Mouse (Mus musculus): ENCODE measurements around the gene Csde1.

The Csde1 gene

DNA sequence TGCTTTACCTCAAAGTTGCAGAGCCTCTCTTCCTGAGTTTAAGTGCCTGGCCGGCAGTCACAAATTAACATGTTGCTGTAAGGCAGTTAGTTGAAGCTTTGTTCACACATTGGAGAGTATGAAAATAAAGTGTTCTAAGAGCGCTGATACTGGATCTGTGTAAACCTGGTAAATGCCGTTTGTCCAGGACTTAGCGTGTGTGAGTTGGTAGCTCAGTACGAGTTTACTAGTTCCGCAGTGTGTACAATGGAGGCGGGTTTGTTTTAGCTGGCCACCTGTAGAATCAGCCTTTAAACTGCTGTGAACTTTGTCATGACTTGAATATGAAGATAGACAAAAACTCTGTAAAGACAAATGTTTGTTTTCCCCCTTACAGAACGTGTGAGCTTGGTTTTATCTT is 46.7 kb downstream of the Csde1 start:
- no peak for DNase-seq

DNA sequence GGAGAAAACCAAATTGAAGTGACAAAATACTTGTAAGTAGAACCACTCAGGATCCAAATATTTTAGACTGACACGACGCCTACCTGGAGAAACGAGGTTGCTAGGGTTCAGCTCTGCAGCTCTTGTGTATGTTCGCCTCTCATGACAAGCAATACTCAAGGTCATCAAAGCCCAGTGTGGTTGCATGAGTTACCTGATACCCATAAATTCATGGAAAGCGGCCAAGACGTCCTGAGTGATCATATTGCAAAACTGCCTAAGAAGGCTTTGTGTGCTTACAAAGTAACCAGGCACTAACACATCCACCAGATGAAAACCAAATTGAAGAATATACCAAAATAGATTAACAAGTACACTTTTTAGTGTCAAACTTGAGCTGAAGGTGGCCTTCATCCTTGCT is 48.7 kb downstream of the Csde1 start:
- no peak for DNase-seq

- DNase-seq: no peak
Observed at GRCm38 (mm10) chr3:103073771-103074170, 53.5 kb downstream of the Csde1 start, which contains the start of gene Ampd1. Gene Ampd1, plus strand, starts transcription at chr3:103074014.

- DNase-seq: no peak
Observed at GRCm38 (mm10) chr3:103075871-103076270, 55.6 kb downstream of the Csde1 start.

GRCm38 (mm10) chr3:103076476-103076875 is 56.2 kb downstream of the Csde1 start:
- DNase-seq: no peak

GRCm38 (mm10) chr3:103079301-103079700 is 59.1 kb downstream of the Csde1 start:
- no peak for DNase-seq

DNA sequence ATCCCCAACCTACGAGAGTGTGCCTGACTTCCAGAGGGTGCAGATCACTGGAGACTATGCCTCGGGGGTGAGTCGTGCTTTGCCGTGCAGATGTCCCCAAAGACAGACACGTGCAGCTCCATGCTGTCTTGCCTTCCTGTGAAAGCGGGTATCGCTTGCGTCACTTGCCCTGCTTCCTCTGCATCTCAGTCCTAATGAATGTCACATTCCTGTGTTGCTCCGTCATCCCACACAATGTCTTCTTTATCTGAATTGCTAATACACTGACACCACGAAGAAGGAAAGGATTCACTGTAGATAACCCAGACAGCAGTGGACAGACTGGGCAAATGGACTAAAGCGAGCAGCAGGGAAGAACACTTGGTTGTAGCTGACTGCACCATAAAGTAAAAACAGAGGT is 60.8 kb downstream of the Csde1 start:
- DNase-seq: no peak

GRCm38 (mm10) chr3:103081861-103082453 is 61.7 kb downstream of the Csde1 start:
- DNase-seq: no peak

- DNase-seq: no peak
Observed at GRCm38 (mm10) chr3:103082761-103083160, 62.5 kb downstream of the Csde1 start.

DNA sequence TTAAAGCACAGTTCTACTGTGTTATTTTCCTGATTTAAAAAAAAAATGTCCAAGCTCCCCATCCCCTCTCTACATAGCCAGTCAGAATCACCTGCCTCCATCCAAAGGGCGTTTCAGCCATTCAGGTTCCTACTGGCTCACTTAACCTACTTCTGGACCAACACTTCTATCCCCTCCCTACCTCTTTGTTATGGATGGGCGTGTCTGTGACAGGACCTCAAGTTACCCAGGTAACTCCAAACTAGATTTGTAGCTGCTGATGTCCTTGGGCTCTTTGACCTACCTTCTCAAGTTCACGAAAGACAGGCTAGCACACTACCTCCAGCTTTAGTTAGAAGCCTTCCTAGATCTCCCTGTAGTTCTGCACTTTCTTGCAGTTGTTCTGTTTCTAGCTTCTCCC is 65.8 kb downstream of the Csde1 start:
- no peak for DNase-seq

DNA sequence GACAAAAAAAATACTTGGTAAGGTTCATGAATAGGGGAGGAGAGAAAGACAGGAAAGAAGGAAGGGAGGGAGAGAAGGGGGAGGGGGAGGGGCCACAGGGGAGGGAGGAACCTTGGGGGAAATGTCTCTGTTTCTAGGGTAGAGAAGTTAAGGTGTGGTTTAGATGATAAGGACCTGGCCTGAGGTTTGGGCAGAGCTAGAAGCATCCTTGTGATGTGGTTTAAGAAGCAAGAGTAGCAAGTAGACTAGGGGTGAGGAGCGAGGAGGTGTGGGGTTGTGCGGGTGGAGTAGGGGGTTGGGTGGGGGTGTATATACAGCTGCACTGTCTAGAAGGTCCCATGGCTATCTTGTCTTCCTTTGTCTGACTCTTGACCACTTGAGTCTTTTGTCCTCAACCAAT is 71.5 kb downstream of the Csde1 start:
- no peak for DNase-seq

- no peak for DNase-seq
Observed at GRCm38 (mm10) chr3:103098662-103099061, 78.4 kb downstream of the Csde1 start.

GRCm38 (mm10) chr3:103099667-103100066 is 79.4 kb downstream of the Csde1 start:
- DNase-seq: no peak

DNA sequence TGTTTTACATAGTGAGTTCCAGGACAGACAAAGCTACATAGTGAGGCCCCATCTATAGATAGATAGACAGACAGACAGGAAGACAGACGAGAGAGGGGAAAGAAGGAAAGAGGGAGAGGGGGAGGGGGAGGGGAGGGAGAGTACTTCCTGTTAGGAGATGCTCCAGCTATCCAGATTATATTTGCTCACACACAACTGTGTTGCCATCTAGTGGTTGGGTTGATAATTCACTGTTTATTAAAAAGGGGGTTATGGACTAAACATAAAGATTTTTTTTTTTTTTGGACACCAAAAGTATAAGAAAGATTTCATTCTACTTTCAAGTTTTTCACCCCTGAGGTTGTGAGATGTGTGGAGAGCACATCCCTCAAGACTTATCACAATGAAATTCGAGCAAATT is 80.5 kb downstream of the Csde1 start:
- DNase-seq: no peak

- DNase-seq: no peak
Observed at GRCm38 (mm10) chr3:103101194-103101593, 81.0 kb downstream of the Csde1 start.

DNA sequence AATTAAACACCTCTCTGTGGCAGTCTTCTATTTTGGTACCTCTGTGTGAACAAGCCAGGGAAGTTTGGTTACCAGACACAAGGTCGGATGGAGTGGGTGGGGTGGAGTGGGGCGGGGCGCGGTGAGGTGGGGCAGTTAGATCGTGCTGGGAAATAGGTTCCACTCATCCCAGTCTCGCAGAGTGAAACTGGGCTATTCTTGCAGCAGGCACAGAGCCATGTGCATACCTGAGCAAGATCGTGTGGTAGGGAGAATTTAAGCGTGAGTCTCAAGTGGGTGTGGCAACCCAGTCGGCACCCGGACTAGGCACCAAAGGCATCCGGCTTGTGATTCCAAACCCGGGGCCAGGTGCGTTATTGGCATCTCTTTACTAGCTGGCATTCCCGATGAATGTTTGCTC is 81.7 kb downstream of the Csde1 start:
- DNase-seq: no peak

DNA sequence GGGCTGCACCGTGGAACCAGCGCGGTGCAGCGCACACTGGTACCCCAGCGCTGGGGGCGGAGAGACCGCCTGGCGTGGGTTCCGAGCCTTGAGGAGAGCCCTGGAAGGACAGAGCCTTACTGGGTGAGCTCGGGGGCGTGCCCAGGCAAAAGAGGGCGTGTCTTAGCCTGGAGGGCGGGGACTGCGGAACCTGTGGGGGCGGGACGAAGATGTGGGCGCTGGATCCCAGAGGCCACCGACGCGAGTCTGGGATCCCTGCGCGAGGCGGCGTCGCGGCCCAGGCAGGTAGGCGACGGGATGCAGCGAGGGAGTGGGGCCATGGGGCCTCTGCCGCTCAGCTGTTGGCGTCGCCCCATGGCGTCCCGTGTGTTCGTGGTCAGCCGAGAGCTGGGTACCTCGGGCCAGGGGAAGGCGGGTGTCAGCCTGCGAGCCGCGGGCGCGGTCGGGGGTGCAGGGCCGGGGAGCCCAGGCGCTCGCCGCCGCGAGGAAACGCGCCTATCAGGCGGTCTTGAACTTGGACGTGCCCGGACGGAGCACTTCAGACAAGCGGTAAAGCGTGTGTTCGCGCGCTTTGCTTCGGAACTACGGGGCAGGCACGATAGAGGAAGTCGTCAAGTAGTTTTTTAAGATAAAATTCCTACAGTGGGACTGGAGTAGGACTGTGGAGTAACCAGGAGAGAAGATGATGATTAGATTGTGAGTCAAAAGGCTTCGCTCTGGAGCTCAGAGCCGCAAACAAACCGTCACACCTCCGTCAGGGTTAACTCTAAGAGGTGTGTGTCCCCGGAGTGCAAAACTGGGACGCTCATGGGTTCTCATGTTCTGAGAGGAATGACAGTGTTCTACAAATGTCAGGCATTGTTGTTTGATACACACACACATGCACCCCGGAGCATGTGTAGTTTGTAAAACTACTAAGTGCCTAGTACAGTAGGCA is 82.5 kb downstream of the Csde1 start, which contains the start of gene Dennd2c:
Gene Dennd2c (plus strand): TSS at position 151 of the 937 bp plus-strand sequence.
- peak; percentile 16 for DNase-seq
